Mouse (Mus musculus) right cerebral cortex, postnatal 36 days (tissue): ENCODE results near the gene Taf15.

Experiments used
- DNase-seq, 2 experiments: peaks; one replicate each; pipeline ENCODE4 v3.0.0; 2022; ENCODE audit warnings: low spot score in 2 of 2, mixed read lengths in 1 of 2

Gene Taf15

GRCm38 (mm10) chr11:83472324-83473234 lies at the start of gene Taf15:
Gene Taf15 (plus strand): TSS chr11:83473086.
- peak; percentile 96 to 97 for DNase-seq

GRCm38 (mm10) chr11:83424681-83425080 lies 48.2 kb upstream of the Taf15 start:
- peak; percentile 63 to 68 for DNase-seq

- DNase-seq: no peak
Observed at GRCm38 (mm10) chr11:83426964-83427363, 45.9 kb upstream of the Taf15 start.

- no peak for DNase-seq
Observed at GRCm38 (mm10) chr11:83429355-83429754, 43.5 kb upstream of the Taf15 start, which contains the start of gene Gas2l2. Gene Gas2l2 (minus strand): TSS chr11:83429455.

DNA sequence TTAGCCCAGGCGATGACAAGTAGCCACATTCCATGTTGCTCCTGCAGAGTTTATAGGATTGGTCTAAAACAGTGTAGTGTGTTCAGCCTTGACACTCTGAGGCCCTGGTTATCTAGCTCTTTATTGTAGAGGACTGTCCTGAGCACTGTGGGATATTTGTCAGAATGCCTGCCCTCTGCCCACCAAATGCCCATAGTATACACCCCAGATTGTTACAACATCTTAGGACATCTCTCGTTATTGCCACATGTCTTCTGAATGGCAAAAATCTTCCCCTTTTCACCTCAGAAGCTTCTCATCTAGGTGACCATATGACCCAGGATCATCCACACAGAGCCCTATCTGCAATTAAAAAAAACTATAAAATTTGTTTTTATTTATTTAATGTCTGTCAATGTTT lies 40.4 kb upstream of the Taf15 start:
- DNase-seq: no peak

GRCm38 (mm10) chr11:83437377-83437776 lies 35.5 kb upstream of the Taf15 start, which contains the start of gene 1700020L24Rik:
Gene 1700020L24Rik (plus strand): TSS chr11:83437677.
- no peak for DNase-seq

- no peak for DNase-seq
Observed at GRCm38 (mm10) chr11:83439426-83440060, 33.3 kb upstream of the Taf15 start.

DNA sequence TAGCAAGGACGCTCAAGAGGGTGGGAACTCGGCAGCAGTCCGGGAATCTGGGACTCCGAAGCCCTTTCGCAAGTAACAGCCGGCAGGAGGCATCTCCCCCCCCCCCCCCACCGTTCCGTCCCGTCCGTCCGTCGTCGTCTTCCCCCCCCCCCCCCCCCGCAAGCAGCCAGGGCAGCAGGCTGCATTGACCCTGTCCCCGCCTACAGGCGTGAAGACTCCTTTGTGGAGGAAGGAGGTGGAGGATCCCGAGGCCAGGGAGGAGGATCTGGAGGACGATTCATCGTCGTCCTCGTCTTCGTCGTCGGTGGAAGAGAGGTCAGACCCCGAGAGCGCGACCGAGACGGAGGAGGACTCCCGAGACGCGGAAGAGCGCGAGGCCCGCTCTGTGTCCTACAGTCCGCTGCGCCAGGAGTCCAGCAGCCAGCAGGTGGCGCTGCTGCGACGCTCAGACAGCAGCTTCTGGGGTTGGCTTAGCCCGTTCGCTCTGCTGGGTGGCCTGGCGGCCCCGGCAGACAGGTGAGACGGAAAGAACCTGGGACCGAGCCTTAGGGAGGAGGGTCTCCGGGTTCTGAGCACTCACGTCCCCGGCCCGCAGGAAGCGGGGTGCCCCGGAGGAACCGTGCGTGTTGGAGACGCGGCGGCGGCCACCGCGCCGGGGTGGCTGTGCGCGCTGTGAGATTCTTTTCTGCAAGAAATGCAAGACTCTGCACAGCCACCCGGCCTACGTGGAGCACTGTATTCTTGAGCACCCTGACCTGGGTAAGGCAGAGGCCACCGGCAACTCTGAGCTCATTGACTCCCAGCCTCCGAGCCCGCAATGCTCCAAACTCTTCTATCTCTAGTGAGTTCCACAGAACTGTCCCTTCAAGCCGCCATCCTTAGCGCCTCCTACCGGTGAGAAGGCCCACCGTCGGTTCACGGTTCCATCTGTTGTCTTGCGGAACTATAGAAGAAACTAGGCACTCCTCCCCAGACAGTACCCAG lies 32.5 kb upstream of the Taf15 start:
- peak; percentile 62 to 71 for DNase-seq

GRCm38 (mm10) chr11:83441235-83441634 lies 31.7 kb upstream of the Taf15 start:
- no peak for DNase-seq

GRCm38 (mm10) chr11:83442596-83443267 lies 30.2 kb upstream of the Taf15 start:
- DNase-seq: peak in 1 of 2 experiments; percentile 47

DNA sequence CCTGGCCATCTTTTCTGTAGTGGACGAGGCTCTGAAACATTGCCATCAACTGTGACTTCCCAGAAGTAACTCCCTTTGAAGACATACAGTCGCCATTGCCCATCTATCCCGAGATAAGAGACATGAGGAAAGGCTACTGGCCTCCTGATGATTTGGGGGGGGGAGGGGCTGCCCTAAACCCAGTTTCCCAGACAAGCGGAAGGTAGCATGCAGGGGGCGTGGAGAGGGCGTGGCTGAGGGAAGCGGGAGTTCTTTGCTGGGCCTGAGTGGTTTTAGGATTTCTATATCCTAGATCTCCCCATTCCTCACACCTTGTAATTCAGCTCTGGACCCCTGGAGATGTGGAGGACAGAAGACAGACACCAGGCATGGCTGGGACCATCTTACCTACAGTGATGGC lies 29.1 kb upstream of the Taf15 start:
- DNase-seq: no peak

DNA sequence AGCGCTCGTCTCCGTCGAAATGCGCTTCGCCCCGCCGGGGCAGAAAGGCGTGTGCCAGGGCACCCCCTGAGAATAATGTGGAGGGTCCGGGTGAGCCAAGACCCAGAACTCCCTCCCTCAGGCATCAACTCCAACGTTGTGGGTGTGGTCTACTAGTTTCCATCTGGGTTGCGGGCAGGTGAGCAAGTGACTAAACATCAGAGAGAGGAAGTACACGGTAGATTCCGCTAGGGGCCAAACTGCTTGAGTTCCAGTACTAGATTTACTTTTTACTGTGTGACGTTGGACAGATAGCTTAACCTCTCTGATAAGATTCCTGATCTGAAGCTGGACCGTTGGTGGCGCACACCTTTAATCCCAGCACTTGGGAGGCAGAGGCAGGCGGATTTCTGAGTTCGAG lies 27.9 kb upstream of the Taf15 start:
- DNase-seq: no peak

DNA sequence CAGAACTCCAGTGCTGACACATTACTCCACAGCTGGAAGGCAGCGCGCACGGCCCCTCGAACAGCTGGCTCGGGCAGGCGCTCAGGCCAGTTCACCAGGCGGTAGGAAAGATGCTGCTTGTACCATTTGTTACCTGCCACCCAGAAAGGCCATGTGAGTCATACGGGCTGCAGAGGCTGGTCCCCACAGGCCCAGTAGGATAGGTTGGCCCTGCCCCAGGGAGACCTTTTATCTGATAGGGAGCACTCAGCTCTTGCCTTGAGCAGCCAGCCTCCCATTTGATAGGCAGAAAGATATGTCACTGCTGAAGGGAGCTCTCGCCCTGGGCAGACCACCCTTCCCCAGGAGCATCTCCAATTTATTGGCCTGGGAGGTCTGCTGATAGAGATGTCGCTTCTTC lies 25.3 kb upstream of the Taf15 start:
- no peak for DNase-seq

- DNase-seq: no peak
Observed at GRCm38 (mm10) chr11:83448021-83448926, 24.6 kb upstream of the Taf15 start.

DNA sequence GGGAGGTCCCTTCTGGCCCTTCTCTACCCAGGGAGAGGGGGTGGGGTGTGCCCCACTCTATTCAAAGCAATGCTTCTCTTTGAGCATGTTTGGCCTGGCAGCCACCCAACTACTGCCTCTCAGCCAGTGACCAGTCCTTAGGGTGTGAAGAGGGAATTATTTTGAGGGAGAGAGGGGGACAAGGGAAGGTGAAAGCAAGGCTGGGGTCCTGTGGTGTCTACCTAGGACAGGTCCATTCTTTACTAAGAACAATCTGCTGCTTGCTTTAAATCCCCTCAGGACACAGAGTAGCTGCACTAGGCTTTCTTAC lies 24.0 kb upstream of the Taf15 start:
- DNase-seq: no peak

DNA sequence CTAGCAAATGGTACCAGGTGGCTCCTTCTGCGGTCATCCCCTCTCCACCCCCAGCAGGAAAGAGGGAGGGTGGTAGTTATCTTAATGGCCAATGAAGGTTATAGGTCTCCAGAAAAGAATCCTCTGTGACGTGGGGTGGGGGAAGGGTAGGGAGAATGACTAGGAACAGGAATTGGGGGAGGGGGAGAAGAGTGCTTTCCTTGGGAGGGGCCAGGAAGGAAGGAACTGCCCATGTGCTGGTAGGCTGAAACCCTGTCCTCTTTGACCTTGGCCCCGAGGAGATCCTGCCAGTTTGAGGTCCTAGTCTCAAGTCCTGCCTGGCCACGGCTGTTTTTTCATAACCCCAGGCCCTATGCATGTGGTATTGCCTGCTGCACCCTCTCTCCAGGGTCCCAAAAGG lies 23.6 kb upstream of the Taf15 start:
- DNase-seq: no peak

DNA sequence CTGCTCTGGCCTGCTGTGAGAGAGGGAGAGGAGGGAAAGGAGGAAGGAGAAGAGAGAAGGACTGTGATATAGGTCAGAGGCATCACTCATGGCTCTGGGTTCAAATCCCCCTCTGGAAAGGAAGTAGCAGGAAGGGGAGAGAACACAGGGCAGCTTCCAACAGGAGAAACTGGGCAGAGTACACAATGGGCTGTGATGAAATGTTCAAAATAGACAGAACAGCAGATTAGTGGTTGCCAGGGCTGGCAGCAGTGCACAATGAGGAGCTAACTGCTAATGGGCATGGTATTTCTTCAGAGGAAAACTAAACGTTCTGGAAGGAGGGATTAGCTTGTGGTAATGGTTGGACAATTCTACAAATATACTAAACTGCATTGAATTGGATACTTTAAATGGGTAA lies 22.3 kb upstream of the Taf15 start:
- no peak for DNase-seq

DNA sequence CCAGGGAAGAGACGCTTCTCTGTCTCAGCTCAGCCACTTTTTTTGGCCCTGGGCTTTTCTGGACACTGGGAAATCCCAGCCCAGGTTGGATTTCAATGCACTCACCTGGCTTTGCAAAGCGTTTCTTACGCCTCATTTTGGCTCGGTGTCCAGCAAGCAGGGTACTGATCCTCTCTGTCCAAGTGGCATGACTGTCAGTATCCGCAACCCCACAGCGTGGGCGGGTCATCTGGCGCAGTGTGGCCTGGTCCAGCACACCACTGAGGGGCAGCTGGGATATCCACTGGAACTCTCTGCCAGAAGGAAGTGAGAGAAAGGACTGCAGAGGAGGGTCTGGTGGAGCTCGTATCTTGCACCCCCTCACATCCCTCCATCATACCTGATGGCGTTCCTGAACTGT lies 21.6 kb upstream of the Taf15 start:
- no peak for DNase-seq

DNA sequence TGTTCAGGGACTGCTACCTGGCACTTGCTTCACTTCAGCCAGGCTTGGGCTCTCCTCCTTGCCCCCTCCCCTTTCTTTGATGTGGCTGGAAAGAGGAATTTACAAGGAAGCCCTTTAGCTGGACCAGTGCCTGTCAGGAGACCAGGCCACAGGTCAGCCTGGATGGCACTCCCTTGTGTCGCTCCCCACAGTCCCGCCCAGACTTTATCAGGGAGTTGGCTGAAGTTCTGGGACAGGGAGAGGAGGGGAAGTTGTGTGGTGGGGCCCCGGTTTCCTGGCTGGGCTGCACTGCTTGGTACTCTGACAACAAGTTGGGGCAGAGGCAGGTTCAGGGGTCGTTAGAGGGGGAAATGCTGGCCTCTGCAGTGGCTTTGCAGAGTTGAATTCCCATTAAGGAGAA lies 18.3 kb upstream of the Taf15 start:
- no peak for DNase-seq

- DNase-seq: no peak
Observed at GRCm38 (mm10) chr11:83455608-83456007, 17.3 kb upstream of the Taf15 start.
